Mouse (Mus musculus): ENCODE measurements at regions not wholly inside any gene's neighbourhood (a gene's known extent, or its start where the extent isn't known, plus 50 kb on each side); places are given as distances from the start of the nearest gene placed in this dataset.

DNA sequence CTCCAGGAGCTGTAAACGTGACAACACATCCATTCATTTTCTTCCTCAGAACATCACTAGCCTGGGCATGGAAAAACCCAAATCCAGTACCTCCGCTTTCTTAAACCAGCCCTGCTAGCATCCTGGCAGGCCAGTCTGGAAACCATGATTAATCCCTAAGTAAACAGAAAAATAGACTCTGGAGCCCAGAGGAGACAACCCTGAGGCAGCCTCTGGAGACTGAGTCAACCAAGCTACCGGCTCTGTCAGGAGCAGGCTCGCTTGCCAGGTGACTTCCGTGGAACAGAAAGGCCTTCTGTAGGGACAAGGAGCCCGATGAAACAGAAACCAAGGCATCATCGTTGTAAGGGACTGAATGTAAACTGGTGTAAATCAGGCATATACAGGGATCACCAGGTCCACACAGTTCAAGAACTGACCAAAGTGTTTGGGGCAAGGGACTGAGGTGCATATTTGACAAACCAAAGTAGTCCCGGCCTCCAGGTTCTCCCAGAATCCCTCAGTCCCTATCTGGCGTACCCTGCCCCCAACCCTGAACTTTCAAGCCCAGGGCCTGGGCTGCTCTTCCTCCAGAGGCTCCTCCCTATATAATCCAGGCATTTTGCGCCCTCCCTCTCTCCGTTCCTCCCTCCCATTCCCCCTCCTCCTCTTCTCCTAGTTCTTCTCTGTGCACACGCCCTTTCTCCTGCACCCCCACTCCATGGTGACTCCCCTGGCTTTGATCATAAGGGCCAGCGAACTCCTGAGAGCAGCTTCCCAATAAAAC is 54.6 kb upstream of the Ivns1abp start:
- no peaks in the 10 kb centered on the region for H3K36me3 ChIP-seq
- peaks cover 7% of the 10 kb centered on the region; the same call in 1 of the 2 replicates for H3K4me1 ChIP-seq
- no peak overlapping the region for H3K4me3 ChIP-seq
- no peaks in the 10 kb centered on the region for H3K27me3 ChIP-seq
- no peaks in the 10 kb centered on the region for H3K9me3 ChIP-seq
- 69% methylated on average over 13 of the region's 13 CpGs for WGBS
- H3K9ac ChIP-seq, result no peak overlapping the region
- ATAC-seq (ENCODE audit: insufficient number of reproducible peaks, insufficient read depth, low FRiP score, low TSS enrichment, low read depth), result no peak
- no peak overlapping the region for H3K27ac ChIP-seq
- H3K4me2 ChIP-seq, result no peak overlapping the region

DNA sequence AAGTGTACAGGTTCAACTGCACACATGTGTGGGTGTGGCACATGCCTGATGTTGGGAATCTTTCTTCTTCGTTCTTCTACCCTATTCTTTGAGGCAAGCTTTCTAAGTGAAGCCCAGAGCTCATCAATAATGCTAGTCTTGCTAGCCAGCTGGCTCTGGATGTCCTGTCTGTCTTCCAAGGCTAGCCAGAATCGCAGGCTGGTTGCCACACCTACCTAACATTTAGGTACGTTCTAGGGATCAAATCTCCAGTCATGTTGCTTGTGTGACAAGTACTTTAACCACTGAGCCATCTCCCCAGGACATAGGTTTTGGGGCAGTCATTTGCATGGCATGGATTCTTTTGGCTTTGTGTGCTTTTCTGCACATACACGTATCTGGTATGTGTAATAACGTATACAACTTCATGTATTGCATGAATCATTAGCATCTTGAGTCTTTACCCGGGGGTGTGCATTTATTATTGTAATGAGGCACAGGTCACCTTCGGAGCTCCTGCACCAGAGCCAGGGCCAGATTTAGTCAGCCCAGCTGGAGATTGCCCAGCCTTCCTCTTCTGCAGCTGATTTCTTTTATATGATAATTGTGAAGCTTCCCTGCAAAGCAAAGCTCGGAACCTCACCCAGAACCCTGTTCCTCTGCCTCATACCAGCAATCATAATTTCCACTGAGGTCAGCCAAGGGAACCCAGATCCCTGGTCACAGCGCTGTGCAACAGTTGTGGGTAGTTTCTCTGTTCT is 50.8 kb upstream of the Ivns1abp start:
- Histone ChIP-seq H3K4me1 (no peaks in the 10 kb centered on the region), H3K27me3 (no peaks in the 10 kb centered on the region), H3K9ac (no peak overlapping the region), H3K27ac (no peak overlapping the region), H3K4me2 (no peak overlapping the region), H3K4me3 (no peak overlapping the region), H3K36me3 (no peaks in the 10 kb centered on the region), H3K9me3 (no peaks in the 10 kb centered on the region)
- no peak for ATAC-seq (ENCODE audit: insufficient number of reproducible peaks, insufficient read depth, low FRiP score, low TSS enrichment, low read depth)
- 76% methylated on average over 9 of the region's 9 CpGs for WGBS

Data from embryonic facial prominence, embryonic 13.5 days (tissue).